ENCODE assay signal across 27 mouse cellular contexts in the genomic region with DNA sequence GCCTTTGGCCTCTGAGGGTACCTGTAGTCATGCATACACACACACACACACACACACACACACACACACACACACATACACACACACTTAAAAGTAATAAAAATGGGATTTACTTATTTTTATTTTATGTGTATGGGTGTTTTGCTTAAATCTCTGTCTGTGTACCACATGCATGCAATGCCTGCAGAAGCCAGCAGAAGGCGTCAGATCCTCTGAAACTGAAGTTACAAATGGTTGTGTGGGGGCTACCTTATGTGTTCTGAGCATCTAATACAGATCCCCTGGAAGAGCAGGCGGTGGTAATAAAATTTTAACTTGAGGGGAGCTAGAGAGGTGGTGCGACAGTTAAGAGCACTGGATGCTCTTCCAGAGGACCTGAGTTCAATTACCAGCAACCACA. TPM values are rescaled to one million over a fixed set of nuclear protein-coding genes. Genes with fewer than 3 reads are reported as not detected.
DNase-seq lines count a peak whose midpoint lies in the region; ATAC-seq and TF ChIP-seq lines count a peak whose summit lies in the region.
"Had no signal": no experiment of that assay in that cellular context is flagged by ENCODE, and none has a peak within 500 bp of the region (broad histone marks: within the 10 kb centered on the region; RNA-seq: fewer than 3 reads in every experiment).

No protein-coding gene starts in this region.

- no peak overlapping the region for H3K4me2 ChIP-seq in hindbrain, postnatal 0 days (ENCODE audit: low read depth, low read length)
- H3K4me2 ChIP-seq in hindbrain, embryonic 13.5 days = no peak overlapping the region
- no peak overlapping the region for H3K4me2 ChIP-seq in liver, embryonic 14.5 days (ENCODE audit: low read depth)
- H3K4me2 ChIP-seq in liver, embryonic 12.5 days = no peak overlapping the region
- H3K4me2 ChIP-seq in CH12.LX (ENCODE audit: insufficient read depth, low read depth, poor library complexity, severe bottlenecking) = no peak overlapping the region
- H3K4me2 ChIP-seq: forebrain, embryonic 12.5 days; heart, embryonic 12.5 days; hindbrain, embryonic 15.5 days had no signal

- 86% methylated on average over 3 of the region's 3 CpGs for WGBS in hindbrain, postnatal 0 days
- 84% methylated on average over 3 of the region's 3 CpGs for WGBS in hindbrain, embryonic 13.5 days
- 63% methylated on average over 3 of the region's 3 CpGs for WGBS in liver, embryonic 14.5 days (ENCODE audit: insufficient replicate concordance)
- WGBS in liver, embryonic 12.5 days (ENCODE audit: insufficient replicate concordance) = 71% methylated on average over 3 of the region's 3 CpGs

- no peak overlapping the region for H3K27ac ChIP-seq in hindbrain, postnatal 0 days
- H3K27ac ChIP-seq in hindbrain, embryonic 13.5 days = no peak overlapping the region
- H3K27ac ChIP-seq in liver, embryonic 14.5 days = no peak overlapping the region
- no peak overlapping the region for H3K27ac ChIP-seq in liver, embryonic 12.5 days
- H3K27ac ChIP-seq in CH12.LX (ENCODE audit: insufficient read depth, low read depth) = no peak overlapping the region
- H3K27ac ChIP-seq: forebrain, embryonic 12.5 days; hindbrain, embryonic 15.5 days had no signal

- no peaks in the 10 kb centered on the region for H3K36me3 ChIP-seq in hindbrain, postnatal 0 days (ENCODE audit: insufficient read depth, low read length)
- peaks cover 21% of the 10 kb centered on the region for H3K36me3 ChIP-seq in hindbrain, embryonic 13.5 days
- no peaks in the 10 kb centered on the region for H3K36me3 ChIP-seq in liver, embryonic 14.5 days (replicated peaks; ENCODE audit: control insufficient read depth, insufficient read depth, low read depth)
- peaks cover 49% of the 10 kb centered on the region for H3K36me3 ChIP-seq in liver, embryonic 12.5 days
- peaks cover 0 to 56% of the 10 kb centered on the region in 2 experiments for H3K36me3 ChIP-seq in CH12.LX (replicated peaks in 1 of 2; ENCODE audit: control insufficient read depth in 1 of 2, insufficient read depth in 1 of 2, low read length in 1 of 2)
- H3K36me3 ChIP-seq: G1E; hindbrain, embryonic 15.5 days had no signal

- H3K9me3 ChIP-seq in hindbrain, postnatal 0 days (ENCODE audit: low read length) = no peaks in the 10 kb centered on the region
- H3K9me3 ChIP-seq in hindbrain, embryonic 13.5 days = no peaks in the 10 kb centered on the region
- no peaks in the 10 kb centered on the region for H3K9me3 ChIP-seq in liver, embryonic 14.5 days (ENCODE audit: control insufficient read depth, low read length)
- no peaks in the 10 kb centered on the region for H3K9me3 ChIP-seq in liver, embryonic 12.5 days (replicated peaks)
- no peaks in the 10 kb centered on the region for H3K9me3 ChIP-seq in CH12.LX (replicated peaks; ENCODE audit: low read length)
- H3K9me3 ChIP-seq: forebrain, embryonic 12.5 days; G1E; heart, embryonic 12.5 days; hindbrain, embryonic 15.5 days had no signal

- peak; percentile 2; the same call in 1 of the 2 replicates for TF ChIP-seq RAD21 in CH12.LX (IDR thresholded peaks at IDR 0.05; ENCODE audit: low read depth, low read length)

- ATAC-seq in hindbrain, postnatal 0 days = no peak
- no peak for ATAC-seq in hindbrain, embryonic 13.5 days (ENCODE audit: low FRiP score)
- no peak for ATAC-seq in liver, embryonic 14.5 days (ENCODE audit: insufficient read depth)
- no peak for ATAC-seq in liver, embryonic 12.5 days

- peak; percentile 12; the same call in 1 of the 2 replicates for TF ChIP-seq CTCF in hindbrain, postnatal 0 days (IDR thresholded peaks at IDR 0.05; ENCODE audit: low read depth)
- TF ChIP-seq CTCF in liver, embryonic 14.5 days (IDR thresholded peaks at IDR 0.05; ENCODE audit: low read depth) = peak; percentile 15; the same call in 1 of the 2 replicates
- TF ChIP-seq CTCF in CH12.LX (conservative IDR thresholded peaks at IDR 0.05 in 1 of 2, IDR thresholded peaks at IDR 0.05 in 1 of 2; ENCODE audit: low read depth in 2 of 2, low read length in 2 of 2) = peak; percentile 6 to 42; a peak in 2 of 4 replicates

- H3K79me2 ChIP-seq in CH12.LX (replicated peaks; ENCODE audit: control insufficient read depth, extremely low read depth, insufficient read depth, poor library complexity, severe bottlenecking) = no peaks in the 10 kb centered on the region

- dilution Hi-C loops in CH12.LX (cut with MboI; ENCODE audit: extremely low pct_ligation_motif_present, extremely low pct_unique_long_range_greater_than_20kb, low sequenced_read_pairs) = no loop called here

- no peak for TF ChIP-seq EP300 in liver, embryonic 14.5 days (IDR thresholded peaks at IDR 0.05; ENCODE audit: low read depth)
- no peak for TF ChIP-seq EP300 in CH12.LX (IDR thresholded peaks at IDR 0.05; ENCODE audit: low read length)

- DNase-seq in hindbrain, postnatal 0 days (ENCODE audit: low spot score) = no peak
- no peak for DNase-seq in liver, embryonic 14.5 days (ENCODE audit: low read depth in 3 of 3, low spot score in 3 of 3)
- DNase-seq in 3T3-L1 (ENCODE audit: low read depth, low spot score) (peak; percentile 9), CH12.LX (ENCODE audit: extremely low read depth) (no peak)
- no peak for DNase-seq in gastrocnemius, adult 18-20 months (ENCODE audit: low spot score)
- no peak for DNase-seq in frontal cortex, postnatal 25 days (ENCODE audit: low spot score in 2 of 2)
- DNase-seq: cerebellum, adult 2 months; cerebellum, postnatal 36 days; heart, postnatal 14 days; kidney, adult 9 months; kidney, postnatal 4 days; layer of hippocampus, postnatal 36 days; midbrain, embryonic 14.5 days; thymus, adult 18-20 months; thymus, postnatal 4 days had no signal

- H3K4me1 ChIP-seq in hindbrain, postnatal 0 days (ENCODE audit: insufficient read depth, low read length) = peaks cover 4% of the 10 kb centered on the region; the same call in 1 of the 2 replicates
- peaks cover 7% of the 10 kb centered on the region for H3K4me1 ChIP-seq in hindbrain, embryonic 13.5 days (replicated peaks)
- no peaks in the 10 kb centered on the region; a peak in 1 of 4 replicates for H3K4me1 ChIP-seq in liver, embryonic 14.5 days (replicated peaks; ENCODE audit: control insufficient read depth in 2 of 2, insufficient read depth in 2 of 2, low read length in 1 of 2)
- H3K4me1 ChIP-seq in liver, embryonic 12.5 days = peaks cover 11% of the 10 kb centered on the region
- H3K4me1 ChIP-seq in CH12.LX (ENCODE audit: control insufficient read depth in 1 of 2, insufficient read depth in 2 of 2) = peaks cover 4 to 8% of the 10 kb centered on the region in 2 experiments; a peak in 3 of 4 replicates

- in situ Hi-C loops in CH12.LX (cut with MboI; ENCODE audit: low pct_ligation_motif_present, low pct_unique_long_range_greater_than_20kb, low sequenced_read_pairs) = no loop called here

- H3K9ac ChIP-seq in hindbrain, postnatal 0 days (replicated peaks; ENCODE audit: low read length) = no peak overlapping the region
- H3K9ac ChIP-seq in hindbrain, embryonic 13.5 days = no peak overlapping the region
- H3K9ac ChIP-seq in liver, embryonic 14.5 days (replicated peaks) = no peak overlapping the region
- H3K9ac ChIP-seq in liver, embryonic 12.5 days = no peak overlapping the region
- H3K9ac ChIP-seq in CH12.LX (ENCODE audit: insufficient read depth, low read depth) = no peak overlapping the region
- H3K9ac ChIP-seq: forebrain, embryonic 12.5 days; heart, embryonic 12.5 days; hindbrain, embryonic 15.5 days had no signal

- no peaks in the 10 kb centered on the region for H3K27me3 ChIP-seq in hindbrain, postnatal 0 days (ENCODE audit: insufficient read depth, low read length)
- H3K27me3 ChIP-seq in hindbrain, embryonic 13.5 days = 0 out of 2 replicates have a peak, but pooled peaks cover 6% of the 10 kb centered on the region
- no peaks in the 10 kb centered on the region for H3K27me3 ChIP-seq in liver, embryonic 14.5 days (ENCODE audit: control insufficient read depth, insufficient read depth, low read length)
- H3K27me3 ChIP-seq in liver, embryonic 12.5 days (replicated peaks) = no peaks in the 10 kb centered on the region
- H3K27me3 ChIP-seq in CH12.LX (replicated peaks) = no peaks in the 10 kb centered on the region
- H3K27me3 ChIP-seq: heart, embryonic 12.5 days; hindbrain, embryonic 15.5 days had no signal

- no peak for TF ChIP-seq POLR2A in CH12.LX (IDR thresholded peaks at IDR 0.05; ENCODE audit: low read depth, low read length)

- H3K4me3 ChIP-seq in hindbrain, postnatal 0 days (ENCODE audit: low read length) = no peak overlapping the region
- no peak overlapping the region for H3K4me3 ChIP-seq in hindbrain, embryonic 13.5 days
- no peak overlapping the region for H3K4me3 ChIP-seq in liver, embryonic 14.5 days (ENCODE audit: insufficient read depth in 1 of 2, low read depth in 2 of 2, low read length in 2 of 2)
- no peak overlapping the region for H3K4me3 ChIP-seq in liver, embryonic 12.5 days
- H3K4me3 ChIP-seq in CH12.LX (replicated peaks in 1 of 3; ENCODE audit: low read depth in 2 of 3, low read length in 2 of 3, poor library complexity in 1 of 3) = no peak overlapping the region
- H3K4me3 ChIP-seq: forebrain, embryonic 12.5 days; heart, embryonic 12.5 days; hindbrain, embryonic 15.5 days; myocyte had no signal

RNA-seq across cellular contexts. Expression of a gene that starts 5.5 kb away (rescaled TPM):
- 30.3 and 38.0 TPM in 2 replicates for total RNA-seq in hindbrain, postnatal 0 days (2014; rRNA removed)
- polyA plus RNA-seq in hindbrain, postnatal 0 days (2015; fragmentation: Nextera tagmentation; extraction: Ambion mirVana) = 16.9 and 17.7 TPM in 2 replicates
- 14.5 and 16.5 TPM in 2 replicates for polyA plus RNA-seq in hindbrain, embryonic 13.5 days (2015; fragmentation: Nextera tagmentation; extraction: Ambion mirVana)
- polyA plus RNA-seq in liver, embryonic 14.5 days (2012; rRNA removed) = 10.0 and 11.3 TPM in 2 replicates
- polyA plus RNA-seq in liver, embryonic 14.5 days (2014; fragmentation: Nextera tagmentation; extraction: Ambion mirVana) = 19.0 and 20.7 TPM in 2 replicates
- 18.0 and 19.9 TPM in 2 replicates for polyA plus RNA-seq in liver, embryonic 12.5 days (2016; fragmentation: Nextera tagmentation; extraction: Ambion mirVana)
- 11.8 and 19.3 TPM in 2 replicates for total RNA-seq in CH12.LX (2012; rRNA removed)
- total RNA-seq in CH12.LX (2014; rRNA removed) = 10.6 and 11.5 TPM in 2 replicates
- polyA plus RNA-seq in CH12.LX (2012; ENCODE audit: insufficient read length, low read depth) = 13.9 and 14.5 TPM in 2 replicates
- 1 to 10 TPM in 1 of 2 experiments, under 1 TPM in 1; 0.80 to 1.3 TPM for total RNA-seq in gastrocnemius, adult 18-20 months (2021)
- total RNA-seq: G1E had no signal

RNA-seq across cellular contexts. Expression of a gene that starts 26.9 kb away (rescaled TPM):
- total RNA-seq in hindbrain, postnatal 0 days (2014; rRNA removed) = 115 and 126 TPM in 2 replicates
- polyA plus RNA-seq in hindbrain, postnatal 0 days (2015; fragmentation: Nextera tagmentation; extraction: Ambion mirVana) = 36.3 and 37.5 TPM in 2 replicates
- polyA plus RNA-seq in hindbrain, embryonic 13.5 days (2015; fragmentation: Nextera tagmentation; extraction: Ambion mirVana) = 52.4 and 57.1 TPM in 2 replicates
- 16.4 and 19.6 TPM in 2 replicates for polyA plus RNA-seq in liver, embryonic 14.5 days (2012; rRNA removed)
- 5.2 and 7.6 TPM in 2 replicates for polyA plus RNA-seq in liver, embryonic 14.5 days (2014; fragmentation: Nextera tagmentation; extraction: Ambion mirVana)
- polyA plus RNA-seq in liver, embryonic 12.5 days (2016; fragmentation: Nextera tagmentation; extraction: Ambion mirVana) = 20.1 and 20.5 TPM in 2 replicates
- total RNA-seq in CH12.LX (2012; rRNA removed) (26.7 and 27.8 TPM in 2 replicates), CH12.LX (2014; rRNA removed) (20.7 and 22.4 TPM in 2 replicates)
- 25.5 and 30.2 TPM in 2 replicates for polyA plus RNA-seq in CH12.LX (2012; ENCODE audit: insufficient read length, low read depth)
- total RNA-seq in gastrocnemius, adult 18-20 months (2021) = 10 to 100 TPM; 15.5 to 21.4 TPM
- total RNA-seq: G1E had no signal

RNA-seq across cellular contexts. Expression of a gene that starts 59.0 kb away (rescaled TPM):
- not detected in 2 replicates for total RNA-seq in hindbrain, postnatal 0 days (2014; rRNA removed)
- not detected in 2 replicates for polyA plus RNA-seq in hindbrain, postnatal 0 days (2015; fragmentation: Nextera tagmentation; extraction: Ambion mirVana)
- polyA plus RNA-seq in hindbrain, embryonic 13.5 days (2015; fragmentation: Nextera tagmentation; extraction: Ambion mirVana) = not detected in 2 replicates
- not detected in 2 replicates for polyA plus RNA-seq in liver, embryonic 14.5 days (2012; rRNA removed)
- not detected in 2 replicates for polyA plus RNA-seq in liver, embryonic 14.5 days (2014; fragmentation: Nextera tagmentation; extraction: Ambion mirVana)
- not detected in 2 replicates for polyA plus RNA-seq in liver, embryonic 12.5 days (2016; fragmentation: Nextera tagmentation; extraction: Ambion mirVana)
- total RNA-seq in CH12.LX (2012; rRNA removed) (not detected in 2 replicates), CH12.LX (2014; rRNA removed) (not detected in 2 replicates)
- not detected in 2 replicates for polyA plus RNA-seq in CH12.LX (2012; ENCODE audit: insufficient read length, low read depth)
- not detected for total RNA-seq in gastrocnemius, adult 18-20 months (2021)
- total RNA-seq: G1E; heart, postnatal 14 days; liver, adult 2 months; megakaryocyte, adult 5-6 weeks had no signal
- polyA plus RNA-seq: cerebellum, adult 2 months; forebrain, embryonic 12.5 days; G1E; heart, embryonic 12.5 days; hindbrain, embryonic 15.5 days; liver, adult 2 months; midbrain, embryonic 14.5 days; myocyte; neural tube, embryonic 14.5 days had no signal

RNA-seq across cellular contexts. Expression of a gene that starts 59.5 kb away (rescaled TPM):
- total RNA-seq in hindbrain, postnatal 0 days (2014; rRNA removed) = not detected in 2 replicates
- 0.04 TPM in 1 of 2 replicates, not detected in the other for polyA plus RNA-seq in hindbrain, postnatal 0 days (2015; fragmentation: Nextera tagmentation; extraction: Ambion mirVana)
- polyA plus RNA-seq in hindbrain, embryonic 13.5 days (2015; fragmentation: Nextera tagmentation; extraction: Ambion mirVana) = not detected in 2 replicates
- not detected in 2 replicates for polyA plus RNA-seq in liver, embryonic 14.5 days (2012; rRNA removed)
- not detected in 2 replicates for polyA plus RNA-seq in liver, embryonic 14.5 days (2014; fragmentation: Nextera tagmentation; extraction: Ambion mirVana)
- not detected in 2 replicates for polyA plus RNA-seq in liver, embryonic 12.5 days (2016; fragmentation: Nextera tagmentation; extraction: Ambion mirVana)
- total RNA-seq in CH12.LX (2012; rRNA removed) (not detected in 2 replicates), CH12.LX (2014; rRNA removed) (not detected in 2 replicates)
- polyA plus RNA-seq in CH12.LX (2012; ENCODE audit: insufficient read length, low read depth) = not detected in 2 replicates
- total RNA-seq in gastrocnemius, adult 18-20 months (2021) = not detected
- total RNA-seq: heart, postnatal 14 days; layer of hippocampus, postnatal 36 days; left cerebral cortex, postnatal 36 days; liver, adult 2 months; megakaryocyte, adult 5-6 weeks had no signal
- polyA plus RNA-seq: cerebellum, adult 2 months; forebrain, embryonic 12.5 days; G1E; gonadal fat pad, adult 2 months; heart, embryonic 12.5 days; hindbrain, embryonic 15.5 days; liver, adult 2 months; midbrain, embryonic 14.5 days; myocyte; neural tube, embryonic 14.5 days had no signal
